Mouse (Mus musculus): ENCODE data around the gene Pomgnt2. TPM values are rescaled to one million over a fixed set of nuclear protein-coding genes. Genes with fewer than 3 reads are reported as not detected.

Gene Pomgnt2
- polyA plus RNA-seq, 1 experiment from 2014 or later, result 17.1 TPM

DNA sequence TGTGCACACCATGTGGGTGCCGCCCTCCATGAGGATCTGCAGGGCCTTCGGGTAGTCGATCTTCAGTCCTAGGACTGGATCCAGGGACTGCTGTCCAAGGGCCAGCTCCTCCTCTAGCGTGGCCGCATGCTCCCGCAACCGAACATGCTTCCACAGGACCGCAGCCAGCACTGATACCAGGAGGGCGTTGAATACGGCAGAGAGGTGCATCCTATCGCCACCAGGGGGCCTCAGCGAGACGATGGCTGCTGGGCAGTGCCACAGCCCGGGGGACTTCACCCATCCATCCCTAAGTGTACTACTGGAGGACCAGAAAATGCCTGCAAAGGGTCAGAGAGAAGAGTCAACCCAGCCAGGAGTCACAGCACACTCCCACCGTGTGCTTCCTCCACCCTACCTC lies 13.4 kb downstream of the Pomgnt2 start:
- Histone ChIP-seq H3K4me2 (no peak overlapping the region), H3K27me3 (no peaks in the 10 kb centered on the region), H3K36me3 (0 out of 2 replicates have a peak, but pooled peaks cover 9% of the 10 kb centered on the region), H3K4me3 (replicated peaks) (no peak overlapping the region), H3K9ac (no peak overlapping the region), H3K4me1 (peaks cover 11% of the 10 kb centered on the region), H3K27ac (no peak overlapping the region), H3K9me3 (replicated peaks) (no peaks in the 10 kb centered on the region)
- 59% methylated on average over 15 of the region's 15 CpGs for WGBS
- ATAC-seq (replicated peaks; ENCODE audit: low FRiP score), result peak; percentile 59; the same call in 1 of the 2 replicates

DNA sequence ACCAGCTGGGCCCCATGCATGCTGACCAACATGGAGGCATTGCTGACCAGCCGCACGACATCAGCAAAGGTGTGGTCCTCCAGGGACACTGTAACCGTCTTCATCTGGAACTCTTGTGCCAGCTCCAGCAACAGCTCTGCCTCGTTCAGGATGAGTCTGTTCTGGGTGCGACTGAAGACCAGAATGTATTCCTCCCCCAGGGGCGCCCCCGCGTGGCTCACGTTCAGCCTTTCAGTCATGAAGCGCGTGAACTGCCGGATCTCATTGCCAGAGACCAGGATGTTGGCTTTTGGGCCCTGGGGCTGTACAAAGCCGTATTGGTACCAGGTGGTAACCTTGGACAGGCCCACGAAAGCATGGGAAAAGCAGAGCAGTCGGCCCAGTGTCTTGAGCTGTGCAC lies 14.2 kb downstream of the Pomgnt2 start:
- 91% methylated on average over 15 of the region's 15 CpGs for WGBS
- 0 out of 2 replicates have a peak, but pooled peaks cover 9% of the 10 kb centered on the region for H3K36me3 ChIP-seq
- H3K4me3 ChIP-seq (replicated peaks), result no peak overlapping the region
- no peak for ATAC-seq (replicated peaks; ENCODE audit: low FRiP score)
- H3K4me2 ChIP-seq, result no peak overlapping the region
- H3K27me3 ChIP-seq, result no peaks in the 10 kb centered on the region
- no peak overlapping the region for H3K9ac ChIP-seq
- H3K27ac ChIP-seq, result no peak overlapping the region
- H3K4me1 ChIP-seq, result peaks cover 11% of the 10 kb centered on the region
- no peaks in the 10 kb centered on the region for H3K9me3 ChIP-seq (replicated peaks)

DNA sequence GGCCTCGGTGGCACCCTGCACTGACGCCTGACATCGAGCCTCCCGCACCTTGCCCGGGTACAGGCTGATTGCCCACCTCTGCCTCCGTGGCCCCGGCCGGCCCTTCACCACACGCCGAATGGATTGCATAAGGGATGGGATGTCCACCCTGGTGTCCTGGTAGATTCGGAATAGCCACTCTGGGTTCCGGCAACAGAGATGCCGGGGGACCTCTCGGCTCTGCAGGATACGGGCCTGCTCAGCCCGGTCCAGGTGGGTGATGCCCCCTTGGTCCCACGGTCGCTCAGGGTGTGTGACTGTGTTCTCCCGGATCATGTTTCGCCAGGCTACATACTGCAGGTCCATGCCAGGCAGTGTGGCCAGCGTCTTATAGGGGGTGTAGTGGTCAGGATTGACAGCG lies 14.7 kb downstream of the Pomgnt2 start:
- Histone ChIP-seq H3K4me2 (no peak overlapping the region), H3K4me3 (replicated peaks) (no peak overlapping the region), H3K4me1 (peaks cover 11% of the 10 kb centered on the region), H3K36me3 (0 out of 2 replicates have a peak, but pooled peaks cover 9% of the 10 kb centered on the region), H3K27me3 (no peaks in the 10 kb centered on the region), H3K9me3 (replicated peaks) (no peaks in the 10 kb centered on the region), H3K9ac (no peak overlapping the region), H3K27ac (no peak overlapping the region)
- ATAC-seq (replicated peaks; ENCODE audit: low FRiP score), result no peak
- WGBS, result 85% methylated on average over 22 of the region's 22 CpGs

DNA sequence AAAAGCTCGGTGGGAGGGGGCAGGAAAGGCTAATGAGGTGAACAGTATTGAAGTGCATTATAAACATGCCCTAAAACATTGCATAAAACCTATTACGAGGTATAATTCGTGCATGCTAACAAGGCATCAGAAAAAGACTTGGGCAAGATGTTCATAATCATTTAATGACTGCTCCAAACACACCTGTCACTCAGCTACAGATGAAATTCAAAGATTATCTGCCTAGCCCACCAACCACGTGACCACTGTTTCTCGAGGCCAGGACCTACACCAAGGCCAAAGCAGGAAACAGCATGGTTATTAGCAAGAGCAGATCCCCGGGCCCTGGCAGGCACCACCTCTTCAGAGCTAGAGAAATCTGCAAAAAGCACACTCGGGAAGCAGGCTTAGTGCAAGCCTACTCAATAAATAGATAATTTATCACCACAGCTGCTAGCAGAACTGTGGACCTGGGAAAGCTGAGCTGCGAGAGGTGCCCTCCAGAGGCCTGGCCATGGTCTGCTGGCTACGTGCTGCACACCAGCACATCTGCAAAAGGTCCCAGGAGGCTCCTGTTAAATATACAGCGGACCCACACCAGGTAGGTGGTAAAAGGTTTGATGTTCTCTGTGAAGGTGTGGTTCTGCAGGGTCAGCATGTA lies 15.3 kb downstream of the Pomgnt2 start:
- no peaks in the 10 kb centered on the region for H3K27me3 ChIP-seq
- no peak overlapping the region for H3K9ac ChIP-seq
- H3K27ac ChIP-seq, result no peak overlapping the region
- peak; percentile 41; the same call in 1 of the 2 replicates for ATAC-seq (replicated peaks; ENCODE audit: low FRiP score)
- H3K36me3 ChIP-seq, result 0 out of 2 replicates have a peak, but pooled peaks cover 9% of the 10 kb centered on the region
- peaks cover 11% of the 10 kb centered on the region for H3K4me1 ChIP-seq
- H3K9me3 ChIP-seq (replicated peaks), result no peaks in the 10 kb centered on the region
- H3K4me3 ChIP-seq (replicated peaks), result no peak overlapping the region
- no peak overlapping the region for H3K4me2 ChIP-seq
- WGBS, result 50% methylated on average over 10 of the region's 10 CpGs

DNA sequence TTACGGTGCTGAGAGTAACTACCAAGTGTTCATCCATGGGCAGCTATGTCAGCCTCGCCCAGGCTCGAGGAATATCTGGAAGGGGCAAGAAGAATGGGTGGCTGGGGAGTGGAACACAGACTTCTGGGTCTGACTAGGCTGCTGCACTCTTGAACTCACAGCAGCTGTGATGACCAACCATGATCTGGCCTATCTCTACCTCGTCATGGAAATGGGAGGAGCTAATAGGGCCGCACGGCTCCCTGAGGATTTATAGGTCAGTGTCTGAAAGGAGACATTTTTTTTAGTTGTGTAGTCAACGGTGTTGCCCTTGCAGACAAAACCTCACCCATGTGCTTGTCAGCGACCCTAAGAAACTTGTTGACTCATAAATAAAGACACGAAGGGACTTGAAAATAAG lies 15.9 kb downstream of the Pomgnt2 start:
- Histone ChIP-seq H3K9me3 (replicated peaks) (no peaks in the 10 kb centered on the region), H3K4me1 (peaks cover 11% of the 10 kb centered on the region), H3K27me3 (no peaks in the 10 kb centered on the region), H3K9ac (no peak overlapping the region), H3K27ac (no peak overlapping the region), H3K36me3 (0 out of 2 replicates have a peak, but pooled peaks cover 9% of the 10 kb centered on the region), H3K4me2 (no peak overlapping the region), H3K4me3 (replicated peaks) (no peak overlapping the region)
- no peak for ATAC-seq (replicated peaks; ENCODE audit: low FRiP score)
- 61% methylated on average over 9 of the region's 9 CpGs for WGBS

DNA sequence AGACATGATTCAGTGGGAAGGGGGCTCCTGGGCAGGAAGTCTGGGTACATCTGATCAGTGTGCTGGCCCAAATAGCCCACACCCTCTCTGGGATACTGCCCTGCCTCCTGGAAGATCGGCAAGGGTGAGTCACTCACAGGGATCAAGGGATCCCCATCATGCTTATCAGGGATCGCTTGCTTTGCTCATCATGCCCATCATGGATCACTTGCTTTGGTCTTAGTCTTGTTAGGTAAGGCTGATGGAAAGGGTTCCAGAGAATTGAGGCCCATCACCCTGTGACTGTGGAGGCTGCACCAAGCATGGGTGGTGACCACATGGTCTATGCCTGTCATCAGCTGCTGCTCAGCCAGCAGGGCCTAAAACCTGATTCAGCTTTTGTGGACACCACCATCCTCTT lies 21.6 kb downstream of the Pomgnt2 start:
- H3K27ac ChIP-seq, result no peak overlapping the region
- no peak overlapping the region for H3K9ac ChIP-seq
- H3K4me2 ChIP-seq, result no peak overlapping the region
- no peak for ATAC-seq (replicated peaks; ENCODE audit: low FRiP score)
- H3K4me3 ChIP-seq (replicated peaks), result no peak overlapping the region
- H3K27me3 ChIP-seq, result no peaks in the 10 kb centered on the region
- no peaks in the 10 kb centered on the region for H3K9me3 ChIP-seq (replicated peaks)
- peaks cover 4% of the 10 kb centered on the region; the same call in 1 of the 2 replicates for H3K4me1 ChIP-seq
- WGBS, result 81% methylated on average over 2 of the region's 2 CpGs
- no peaks in the 10 kb centered on the region for H3K36me3 ChIP-seq

DNA sequence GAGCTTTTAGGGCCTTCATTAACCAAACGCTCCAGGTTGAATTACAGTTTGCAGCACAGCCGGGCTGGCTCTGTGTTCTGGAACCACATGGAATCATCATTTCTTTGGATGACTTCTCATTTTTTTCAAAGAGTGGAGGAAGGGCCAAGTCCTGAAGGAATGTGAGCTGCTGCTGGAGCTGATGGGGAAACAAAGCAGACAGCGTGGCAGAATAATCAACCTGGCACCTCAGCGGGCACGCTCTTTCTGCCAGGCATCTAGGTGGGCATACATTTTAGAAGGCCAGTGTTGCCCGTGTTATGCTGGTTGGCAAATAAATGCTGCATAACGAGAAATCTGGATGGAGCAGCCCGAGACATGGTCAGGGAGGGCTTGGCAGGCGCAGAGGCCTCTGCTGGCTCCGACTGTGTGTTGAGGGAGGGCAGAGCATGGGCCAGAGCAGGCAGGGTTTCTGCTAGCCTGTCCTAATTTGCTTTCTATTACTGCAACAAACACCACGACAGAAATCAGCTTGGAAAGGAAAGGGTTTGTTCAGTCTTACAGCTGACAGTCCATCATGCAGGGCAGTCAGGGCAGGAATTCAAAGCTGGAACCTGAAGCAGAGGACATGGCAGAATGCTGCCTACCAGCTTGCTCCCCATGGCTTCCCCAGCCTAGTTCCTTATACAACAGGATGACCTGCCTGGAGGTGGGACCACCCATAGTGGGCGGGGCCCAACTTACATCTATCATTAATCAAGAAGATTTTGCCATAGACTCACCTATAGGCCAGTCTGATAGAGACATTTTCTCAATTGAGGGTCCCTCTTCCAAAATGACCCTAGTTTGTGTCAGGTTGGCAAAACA lies 22.5 kb downstream of the Pomgnt2 start:
- H3K9ac ChIP-seq, result no peak overlapping the region
- H3K36me3 ChIP-seq, result no peaks in the 10 kb centered on the region
- no peak for ATAC-seq (replicated peaks; ENCODE audit: low FRiP score)
- H3K27me3 ChIP-seq, result no peaks in the 10 kb centered on the region
- H3K4me2 ChIP-seq, result no peak overlapping the region
- H3K9me3 ChIP-seq (replicated peaks), result no peaks in the 10 kb centered on the region
- WGBS, result 85% methylated on average over 12 of the region's 12 CpGs
- H3K4me3 ChIP-seq (replicated peaks), result no peak overlapping the region
- peaks cover 5% of the 10 kb centered on the region; the same call in 1 of the 2 replicates for H3K4me1 ChIP-seq
- H3K27ac ChIP-seq, result no peak overlapping the region

DNA sequence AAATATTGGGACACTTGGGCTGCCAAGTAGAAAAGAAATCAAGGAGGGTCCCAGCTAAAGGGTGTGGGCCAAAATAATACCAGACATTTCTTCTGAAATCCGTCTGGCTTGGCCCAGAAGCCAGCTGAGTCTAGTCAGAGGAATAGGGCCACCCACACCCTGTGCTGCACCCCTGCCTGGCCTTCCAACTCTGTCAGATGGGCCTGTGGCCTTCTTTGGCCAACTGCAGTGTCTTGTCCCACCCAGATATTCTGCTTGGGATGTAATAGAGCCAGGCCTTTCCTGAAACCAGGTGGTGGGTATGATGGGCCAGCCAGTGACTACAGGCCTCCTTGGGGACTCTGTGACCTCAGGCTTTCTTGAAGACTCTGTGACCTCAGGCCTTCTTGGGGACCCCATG lies 23.7 kb downstream of the Pomgnt2 start:
- H3K36me3 ChIP-seq, result no peaks in the 10 kb centered on the region
- no peak overlapping the region for H3K4me2 ChIP-seq
- no peaks in the 10 kb centered on the region for H3K9me3 ChIP-seq (replicated peaks)
- H3K4me3 ChIP-seq (replicated peaks), result no peak overlapping the region
- H3K4me1 ChIP-seq, result 0 out of 2 replicates have a peak, but pooled peaks cover 2% of the 10 kb centered on the region
- H3K27me3 ChIP-seq, result no peaks in the 10 kb centered on the region
- WGBS, result 91% methylated on average over 1 of the region's 1 CpGs
- H3K9ac ChIP-seq, result no peak overlapping the region
- no peak overlapping the region for H3K27ac ChIP-seq
- no peak for ATAC-seq (replicated peaks; ENCODE audit: low FRiP score)

DNA sequence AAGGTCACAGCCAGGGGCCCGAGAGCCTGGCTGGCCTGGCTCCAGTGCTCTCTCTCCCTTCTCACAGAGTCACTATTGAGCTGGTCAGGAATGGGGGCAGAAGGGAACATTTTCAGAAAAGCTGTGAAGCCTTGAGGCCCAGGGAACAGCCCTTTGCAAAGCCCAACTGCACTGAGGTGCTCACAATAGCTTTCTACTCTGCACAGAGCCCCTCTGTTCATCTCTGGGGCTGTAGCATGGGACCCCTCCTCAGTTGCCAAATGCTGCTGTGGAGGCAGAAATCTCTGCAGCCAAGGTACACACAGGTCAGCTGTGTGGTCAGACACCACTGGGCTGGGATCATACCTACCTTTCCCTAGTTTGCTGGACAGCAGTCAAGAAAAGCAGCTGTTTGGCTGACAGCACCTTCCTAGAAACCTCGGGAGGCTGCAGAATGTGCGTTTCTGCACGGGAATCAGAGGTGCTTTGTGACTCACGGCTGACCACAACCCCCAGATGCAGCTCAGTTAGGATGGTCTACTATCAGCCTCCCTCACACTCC lies 27.0 kb downstream of the Pomgnt2 start:
- Histone ChIP-seq H3K4me3 (replicated peaks) (no peak overlapping the region), H3K27me3 (no peaks in the 10 kb centered on the region), H3K36me3 (no peaks in the 10 kb centered on the region), H3K9me3 (replicated peaks) (no peaks in the 10 kb centered on the region), H3K27ac (no peak overlapping the region), H3K4me1 (0 out of 2 replicates have a peak, but pooled peaks cover 2% of the 10 kb centered on the region), H3K4me2 (no peak overlapping the region), H3K9ac (no peak overlapping the region)
- WGBS, result 36% methylated on average over 5 of the region's 5 CpGs
- no peak for ATAC-seq (replicated peaks; ENCODE audit: low FRiP score)

DNA sequence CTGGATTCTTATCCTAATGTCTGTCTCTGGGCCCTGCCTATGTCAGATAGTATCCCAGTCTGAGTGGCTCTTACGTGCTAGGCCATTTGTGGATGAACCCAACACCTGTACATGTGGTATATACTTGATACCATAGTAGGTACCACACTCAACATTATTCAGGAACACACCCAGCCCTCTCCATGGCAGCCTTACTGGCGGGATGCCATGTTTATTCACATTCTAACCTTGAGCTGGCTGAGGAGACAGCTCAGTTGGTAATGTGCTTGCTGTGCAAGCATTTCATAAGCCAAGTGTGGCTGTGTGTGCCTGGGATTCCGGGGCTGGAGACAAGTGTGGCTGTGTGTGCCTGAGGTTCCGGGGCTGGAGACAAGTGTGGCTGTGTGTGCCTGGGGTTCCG lies 28.7 kb downstream of the Pomgnt2 start:
- ATAC-seq (replicated peaks; ENCODE audit: low FRiP score), result no peak
- 0 out of 2 replicates have a peak, but pooled peaks cover 2% of the 10 kb centered on the region for H3K4me1 ChIP-seq
- H3K4me3 ChIP-seq (replicated peaks), result no peak overlapping the region
- no peaks in the 10 kb centered on the region for H3K27me3 ChIP-seq
- no peak overlapping the region for H3K4me2 ChIP-seq
- no peak overlapping the region for H3K9ac ChIP-seq
- WGBS, result 89% methylated on average over 5 of the region's 5 CpGs
- no peaks in the 10 kb centered on the region for H3K36me3 ChIP-seq
- no peak overlapping the region for H3K27ac ChIP-seq
- H3K9me3 ChIP-seq (replicated peaks), result no peaks in the 10 kb centered on the region

DNA sequence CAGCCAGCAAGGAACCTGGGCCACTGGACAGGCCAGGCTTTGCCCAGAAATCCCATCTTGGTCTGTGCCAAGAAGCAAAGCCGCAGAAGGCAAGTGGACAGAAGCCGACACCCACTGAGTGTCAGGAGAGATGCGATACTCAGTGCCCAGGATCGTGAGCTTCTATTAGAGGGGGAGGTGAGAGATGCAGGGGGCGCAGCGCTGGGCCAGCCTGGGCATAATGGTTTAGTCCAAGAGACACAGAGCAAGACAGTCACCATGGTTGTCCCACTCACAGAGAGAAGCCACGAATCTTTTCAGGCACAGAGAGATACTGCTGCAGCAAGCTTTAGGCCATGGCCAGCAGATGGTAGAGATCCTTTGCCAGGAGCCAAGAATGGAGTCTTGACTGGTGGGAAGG lies 32.0 kb downstream of the Pomgnt2 start:
- no peaks in the 10 kb centered on the region for H3K27me3 ChIP-seq
- 91% methylated on average over 7 of the region's 7 CpGs for WGBS

More for the DNA sequence above, 32.0 kb downstream of the Pomgnt2 start:
- H3K27ac ChIP-seq, result no peak overlapping the region
- H3K4me2 ChIP-seq, result no peak overlapping the region
- no peak overlapping the region for H3K4me3 ChIP-seq (replicated peaks)
- no peaks in the 10 kb centered on the region for H3K36me3 ChIP-seq
- 0 out of 2 replicates have a peak, but pooled peaks cover under 1% of the 10 kb centered on the region for H3K4me1 ChIP-seq
- H3K9ac ChIP-seq, result no peak overlapping the region
- H3K9me3 ChIP-seq (replicated peaks), result no peaks in the 10 kb centered on the region
- no peak for ATAC-seq (replicated peaks; ENCODE audit: low FRiP score)

Measured in kidney, embryonic 15.5 days (tissue).